Mouse (Mus musculus) testis, adult 2 months (tissue): ENCODE results near the gene Insyn1.

Experiments used
- CTCF ChIP-seq: fragments of 200-500 bp; IDR thresholded peaks from 2 replicates; pipeline ENCODE4 v1.5.1; 2012; ENCODE audit warnings: low read depth, mild to moderate bottlenecking, inconsistent platforms, low read length, moderate library complexity; ENCODE audit not compliant: control insufficient read depth, insufficient read depth, insufficient replicate concordance
- POLR2A ChIP-seq: fragments of 200-500 bp; IDR thresholded peaks from 2 replicates; pipeline ENCODE4 v1.6.1; 2012; ENCODE audit warnings: low read depth, mild to moderate bottlenecking, inconsistent platforms, low read length, moderate library complexity; ENCODE audit not compliant: control insufficient read depth

DNA sequence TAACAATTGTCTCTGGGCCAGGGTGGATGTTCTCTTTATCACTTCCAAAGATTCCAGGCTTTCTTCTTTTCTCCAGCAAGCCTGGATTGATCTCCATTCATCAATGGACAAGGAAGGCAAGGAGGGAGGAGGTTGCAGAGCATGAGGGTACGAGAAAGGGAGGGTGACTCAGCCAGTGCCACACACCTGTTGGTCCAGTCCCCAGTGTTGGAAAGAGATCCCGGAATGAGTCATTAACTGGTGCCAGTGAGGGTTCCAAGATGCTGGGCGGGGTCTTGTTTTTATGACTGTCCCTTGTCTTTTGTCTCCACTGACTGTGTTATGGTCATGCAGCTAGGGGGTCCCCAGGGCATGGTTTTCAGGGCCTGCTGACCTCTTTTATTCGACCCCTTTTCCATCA lies 9.5 kb downstream of the Insyn1 start:
- TF ChIP-seq POLR2A, result no peak
- TF ChIP-seq CTCF, result no peak
